Mouse (Mus musculus): ENCODE results near the gene Whrn.

The Whrn gene

GRCm38 (mm10) chr4:63443101-63443500 lies 52.7 kb downstream of the Whrn start:
- DNase-seq: no peak

- DNase-seq: peak; percentile 72 to 80
Measured at GRCm38 (mm10) chr4:63441616-63442015, 54.2 kb downstream of the Whrn start.

- DNase-seq: no peak
Measured at GRCm38 (mm10) chr4:63440262-63440661, 55.5 kb downstream of the Whrn start.

GRCm38 (mm10) chr4:63437968-63438367 lies 57.8 kb downstream of the Whrn start:
- DNase-seq: no peak

- no peak for DNase-seq
Measured at GRCm38 (mm10) chr4:63437119-63437815, 58.5 kb downstream of the Whrn start.

- no peak for DNase-seq
Measured at GRCm38 (mm10) chr4:63435402-63435801, 60.4 kb downstream of the Whrn start.

- DNase-seq: no peak
Measured at GRCm38 (mm10) chr4:63431098-63431497, 64.7 kb downstream of the Whrn start.

- no peak for DNase-seq
Measured at GRCm38 (mm10) chr4:63430357-63430756, 65.4 kb downstream of the Whrn start.

- no peak for DNase-seq
Measured at GRCm38 (mm10) chr4:63426308-63426707, 69.5 kb downstream of the Whrn start.

- DNase-seq: no peak
Measured at GRCm38 (mm10) chr4:63423811-63424210, 72.0 kb downstream of the Whrn start.

- no peak for DNase-seq
Measured at GRCm38 (mm10) chr4:63423231-63423630, 72.6 kb downstream of the Whrn start.

GRCm38 (mm10) chr4:63420143-63420920 lies 75.5 kb downstream of the Whrn start:
- DNase-seq: peak in 1 of 2 experiments; percentile 55

- no peak for DNase-seq
Measured at GRCm38 (mm10) chr4:63418270-63418669, 77.5 kb downstream of the Whrn start.

- peak; percentile 80 to 89 for DNase-seq
Measured at GRCm38 (mm10) chr4:63417318-63417957, 78.4 kb downstream of the Whrn start.

- no peak for DNase-seq
Measured at GRCm38 (mm10) chr4:63414951-63415350, 80.8 kb downstream of the Whrn start.

GRCm38 (mm10) chr4:63411222-63411621 lies 84.6 kb downstream of the Whrn start:
- no peak for DNase-seq

GRCm38 (mm10) chr4:63410583-63410934 lies 85.2 kb downstream of the Whrn start:
- peak; percentile 79 to 88 for DNase-seq

GRCm38 (mm10) chr4:63409908-63410582 lies 85.7 kb downstream of the Whrn start:
- peak; percentile 33 to 59 for DNase-seq

GRCm38 (mm10) chr4:63409317-63409907 lies 86.4 kb downstream of the Whrn start:
- DNase-seq: no peak

- DNase-seq: peak; percentile 33 to 62
Measured at GRCm38 (mm10) chr4:63408649-63409048, 87.1 kb downstream of the Whrn start.

- no peak for DNase-seq
Measured at GRCm38 (mm10) chr4:63408247-63408646, 87.5 kb downstream of the Whrn start.

GRCm38 (mm10) chr4:63405683-63406082 lies 90.1 kb downstream of the Whrn start:
- no peak for DNase-seq

- DNase-seq: no peak
Measured at GRCm38 (mm10) chr4:63405051-63405450, 90.7 kb downstream of the Whrn start.
